Mouse (Mus musculus) cortical plate, adult 2 months (tissue): Measurements from ENCODE around the gene Foxl1.

Source experiments
- CTCF ChIP-seq: fragments of 200-500 bp; IDR thresholded peaks from 2 replicates; pipeline ENCODE4 v1.5.1; 2011; ENCODE audit warnings: mild to moderate bottlenecking, control low read depth, low read length; ENCODE audit not compliant: insufficient read depth; ENCODE audit errors: extremely low read depth
- POLR2A ChIP-seq: fragments of 200-500 bp; IDR thresholded peaks from 2 replicates; pipeline ENCODE4 v1.6.1; 2011; ENCODE audit warnings: mild to moderate bottlenecking, low read length, control low read depth; ENCODE audit not compliant: insufficient read depth; ENCODE audit errors: extremely low read depth

DNA sequence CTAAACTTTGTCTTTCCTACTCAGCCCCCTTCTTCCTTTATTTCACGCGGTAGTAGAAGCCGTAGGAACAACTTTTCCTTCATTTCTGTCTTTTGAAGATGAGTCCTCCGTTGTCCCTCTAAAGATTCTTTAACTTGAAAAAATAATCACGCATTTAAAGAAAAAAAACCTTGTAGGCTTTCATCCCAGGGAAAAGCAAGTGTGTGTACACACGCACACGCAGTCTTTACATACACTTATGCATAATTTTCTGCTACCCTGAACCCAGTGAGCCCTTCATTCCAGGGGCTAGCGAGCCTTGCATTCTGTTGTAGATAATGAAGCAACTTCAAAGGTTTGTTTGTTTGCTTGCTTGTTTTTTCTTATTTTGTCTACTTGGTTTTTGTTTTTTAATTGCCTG is 39.5 kb upstream of the Foxl1 start:
- no peak for TF ChIP-seq CTCF
- TF ChIP-seq POLR2A: no peak
